Mouse (Mus musculus): Measurements from ENCODE around the gene Frat2.
"Not testable (repeated sequence)": the region's sequence is repeated elsewhere in the genome, so short reads cannot be mapped to it uniquely, and the experiment has no call there.

The Frat2 gene

GRCm38 (mm10) chr19:41847992-41848851 lies at the start of gene Frat2:
Gene Frat2 (minus strand): TSS chr19:41848132.
- in situ Hi-C loops (cut with MseI, MboI) = no loop called here

DNA sequence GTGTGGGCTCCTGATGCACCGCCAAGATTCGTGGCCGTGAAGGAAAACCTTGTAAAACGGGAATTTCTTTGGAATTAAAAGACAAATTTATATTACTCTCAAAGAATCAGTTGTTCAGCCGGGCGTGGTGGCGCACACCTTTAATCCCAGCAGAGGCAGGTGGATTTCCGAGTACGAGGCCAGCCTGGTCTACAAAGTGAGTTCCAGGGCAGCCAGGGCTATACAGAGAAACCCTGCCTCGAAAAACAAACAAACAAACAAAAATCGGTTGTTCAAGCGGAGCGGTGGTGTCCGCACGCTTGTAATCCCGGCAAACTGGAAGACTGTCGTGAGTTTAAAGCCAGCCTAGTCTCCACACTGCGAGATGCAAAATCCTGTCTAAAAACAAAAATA lies 48.4 kb upstream of the Frat2 start:
- in situ Hi-C loops (cut with MseI, MboI) = no loop called here

GRCm38 (mm10) chr19:41895460-41896318 lies 47.8 kb upstream of the Frat2 start, which contains the start of gene Rrp12:
Gene Rrp12 (minus strand): TSS chr19:41896173.
- in situ Hi-C loops (cut with MseI, MboI) = no loop called here

DNA sequence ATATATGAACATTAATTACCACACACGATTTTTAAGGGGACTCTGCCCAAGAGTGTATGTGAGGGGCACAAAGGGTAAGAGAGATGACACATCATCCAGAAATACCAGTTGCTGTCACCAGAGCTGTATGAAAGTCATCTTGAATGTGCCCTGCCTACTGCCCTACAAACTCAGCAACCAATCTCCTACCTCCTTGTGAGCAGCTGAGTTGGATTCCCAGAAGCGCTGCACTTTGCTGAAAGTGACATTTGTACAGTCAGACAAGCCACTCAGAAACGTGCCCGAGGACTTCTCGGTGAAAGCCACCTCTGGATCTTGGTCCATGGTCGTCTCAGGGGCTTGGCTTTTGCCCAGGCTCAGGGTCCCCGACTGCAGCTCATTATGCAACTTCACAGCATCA lies 47.0 kb upstream of the Frat2 start:
- in situ Hi-C loops (cut with MseI, MboI) = no loop called here

DNA sequence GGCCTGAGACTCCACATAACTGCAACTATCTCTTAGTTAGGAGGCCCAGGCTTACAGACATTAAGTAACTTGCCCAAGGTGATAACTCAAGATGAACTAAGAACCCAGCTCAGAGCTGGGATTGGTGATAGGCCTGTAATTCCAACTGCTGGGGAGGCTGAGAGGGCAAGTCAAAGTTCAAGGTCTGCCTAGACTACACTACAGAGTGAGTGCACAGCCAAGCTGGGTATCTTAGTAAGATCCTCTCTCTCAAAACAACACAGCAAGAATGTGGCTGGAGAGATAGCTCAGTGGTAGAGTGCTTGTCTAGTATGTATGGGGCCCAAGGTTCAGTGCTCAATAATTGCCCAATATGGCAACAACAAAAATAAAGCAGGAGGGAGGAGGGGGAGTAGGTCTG lies 40.3 kb upstream of the Frat2 start:
- in situ Hi-C loops (cut with MseI, MboI) = no loop called here

DNA sequence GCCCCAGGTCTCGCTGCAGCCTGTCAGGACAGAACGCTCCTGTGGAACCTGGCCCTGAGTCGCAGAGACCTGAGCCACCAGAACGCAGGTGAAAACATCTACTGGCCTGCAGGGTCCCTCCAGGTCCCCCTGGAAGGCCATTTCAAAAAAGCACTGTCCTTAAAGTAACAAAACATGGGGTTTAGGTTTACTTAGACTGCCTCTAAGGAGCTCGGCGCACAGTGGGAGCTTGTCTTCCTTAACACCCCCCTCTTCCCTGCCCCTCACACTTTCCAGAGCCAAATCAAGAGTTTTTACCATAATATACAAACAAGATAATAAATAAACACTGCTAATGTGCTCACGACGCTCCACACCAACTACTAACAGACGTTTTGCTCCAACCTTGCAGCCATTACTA lies 36.0 kb upstream of the Frat2 start:
- in situ Hi-C loops (cut with MseI, MboI) = no loop called here

- in situ Hi-C loops (cut with MseI, MboI) = no loop called here
Measured at GRCm38 (mm10) chr19:41881842-41882241, 33.9 kb upstream of the Frat2 start.

DNA sequence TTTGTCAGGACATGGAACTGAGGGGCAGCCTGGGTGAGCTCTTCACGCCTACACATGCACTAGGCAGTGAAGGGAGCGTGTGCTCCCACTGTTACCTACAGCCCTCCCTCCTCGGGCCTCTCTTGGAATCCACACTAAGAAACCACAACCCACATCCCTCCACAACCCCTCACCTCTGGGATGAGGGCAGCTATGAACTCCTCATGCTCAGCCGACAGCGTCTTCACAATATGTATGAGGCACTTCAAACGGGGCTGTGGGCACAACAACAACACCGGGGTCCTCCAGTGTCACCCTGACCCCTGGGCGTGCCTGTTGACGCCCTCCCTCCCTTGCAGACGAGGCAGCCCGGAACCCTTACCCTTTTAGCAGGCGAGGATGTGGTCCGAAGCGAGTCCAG lies 26.4 kb upstream of the Frat2 start:
- in situ Hi-C loops (cut with MseI, MboI) = no loop called here

- in situ Hi-C loops (cut with MseI, MboI) = no loop called here
Measured at GRCm38 (mm10) chr19:41872285-41872684, 24.4 kb upstream of the Frat2 start.

- in situ Hi-C loops (cut with MseI, MboI) = not testable (repeated sequence)
Measured at GRCm38 (mm10) chr19:41869946-41870345, 22.0 kb upstream of the Frat2 start.

- in situ Hi-C loops (cut with MseI, MboI) = no loop called here
Measured at GRCm38 (mm10) chr19:41869296-41869695, 21.4 kb upstream of the Frat2 start.

DNA sequence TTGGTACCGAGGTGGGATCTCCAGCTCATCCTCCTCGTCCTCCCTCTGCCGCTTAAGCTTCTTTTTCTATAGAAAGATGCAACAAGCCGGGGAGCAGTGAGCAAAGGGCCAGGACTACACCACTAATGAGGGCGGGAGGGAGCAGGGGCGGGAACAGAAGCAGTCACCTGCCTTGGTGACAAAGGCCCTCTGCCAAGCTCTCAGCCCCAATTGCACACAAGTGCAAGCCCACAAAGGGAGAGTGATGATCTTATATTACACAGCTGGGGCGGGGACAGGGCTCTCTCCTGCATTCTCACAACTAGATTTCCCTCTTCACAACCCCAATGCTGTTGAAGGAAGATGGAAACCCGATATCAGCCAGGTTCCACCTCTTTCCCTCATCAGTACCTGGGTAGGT lies 18.8 kb upstream of the Frat2 start:
- in situ Hi-C loops (cut with MseI, MboI) = no loop called here

- in situ Hi-C loops (cut with MseI, MboI) = no loop called here
Measured at GRCm38 (mm10) chr19:41857816-41858310, 9.9 kb upstream of the Frat2 start.

GRCm38 (mm10) chr19:41857086-41857762 lies 9.3 kb upstream of the Frat2 start:
- in situ Hi-C loops (cut with MseI, MboI) = no loop called here

GRCm38 (mm10) chr19:41852423-41852822 lies 4.5 kb upstream of the Frat2 start:
- in situ Hi-C loops (cut with MseI, MboI) = no loop called here

DNA sequence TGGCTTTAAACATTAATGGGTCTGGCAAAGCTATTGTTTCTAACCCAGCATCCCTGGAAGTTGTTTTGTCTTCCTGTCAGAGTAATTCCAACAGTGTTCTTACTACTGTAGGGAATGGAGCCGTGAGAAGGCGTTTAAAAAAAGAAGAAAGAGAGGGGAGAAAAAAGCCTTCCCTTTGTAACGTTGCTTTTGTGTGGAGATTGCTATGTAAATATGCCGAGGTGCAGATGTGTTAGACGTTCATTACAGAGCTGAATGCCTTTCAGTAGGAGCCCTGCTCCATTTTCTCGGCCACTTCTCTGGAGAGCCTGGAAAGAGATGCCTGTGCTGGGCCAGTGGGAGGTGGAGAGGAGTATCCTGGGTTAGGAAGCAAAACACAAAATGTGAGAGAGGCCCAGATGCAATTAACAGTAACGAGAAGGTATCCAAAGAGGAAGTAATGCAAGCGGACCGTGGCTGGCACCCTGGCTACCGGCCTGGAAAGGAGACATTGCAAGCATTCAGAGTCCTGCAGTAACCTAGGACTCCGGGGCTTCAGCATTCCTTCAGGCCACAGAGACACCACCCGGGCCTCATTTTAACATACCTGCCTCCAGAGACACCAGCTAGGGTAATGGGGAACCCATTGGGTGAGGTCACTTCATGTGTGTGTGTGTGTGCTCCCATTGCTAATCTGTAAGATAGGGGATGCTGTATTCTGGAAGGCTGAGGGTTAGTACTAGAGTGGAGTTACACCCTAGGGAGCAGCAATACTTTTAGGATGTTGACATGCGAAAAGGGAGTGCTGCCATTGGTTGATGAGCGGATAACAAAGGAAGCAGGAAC lies 3.0 kb upstream of the Frat2 start:
- in situ Hi-C loops (cut with MseI, MboI) = no loop called here

GRCm38 (mm10) chr19:41850021-41850718 lies 2.2 kb upstream of the Frat2 start:
- in situ Hi-C loops (cut with MseI, MboI) = no loop called here

GRCm38 (mm10) chr19:41847614-41847991 lies 329 bp downstream of the Frat2 start:
- in situ Hi-C loops (cut with MseI, MboI) = not testable (repeated sequence)

DNA sequence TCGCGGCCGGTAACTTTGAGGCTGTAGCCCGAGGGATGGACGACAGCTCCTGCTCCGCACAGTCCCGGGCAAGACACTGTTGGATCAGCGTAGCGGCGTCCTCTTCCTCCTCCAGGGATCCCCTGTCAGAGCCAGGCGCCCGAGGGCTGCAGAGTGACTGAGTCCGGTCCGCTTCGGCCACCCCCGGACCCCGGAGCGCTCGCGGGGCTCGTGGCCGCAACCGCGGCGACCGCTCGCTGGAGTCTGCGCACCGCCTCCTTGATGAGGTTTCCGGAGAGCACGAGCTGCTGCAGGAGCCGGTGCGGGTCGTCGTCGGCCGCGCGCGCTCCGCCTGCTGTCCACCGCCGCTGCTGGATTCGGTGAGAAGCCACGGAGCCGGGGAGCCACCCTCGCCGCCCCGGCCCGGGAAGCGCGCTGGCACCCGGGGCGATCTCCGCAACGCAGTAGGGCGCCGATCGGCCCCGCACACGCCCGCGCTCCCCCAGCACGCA lies 796 bp downstream of the Frat2 start:
- in situ Hi-C loops (cut with MseI, MboI) = no loop called here

DNA sequence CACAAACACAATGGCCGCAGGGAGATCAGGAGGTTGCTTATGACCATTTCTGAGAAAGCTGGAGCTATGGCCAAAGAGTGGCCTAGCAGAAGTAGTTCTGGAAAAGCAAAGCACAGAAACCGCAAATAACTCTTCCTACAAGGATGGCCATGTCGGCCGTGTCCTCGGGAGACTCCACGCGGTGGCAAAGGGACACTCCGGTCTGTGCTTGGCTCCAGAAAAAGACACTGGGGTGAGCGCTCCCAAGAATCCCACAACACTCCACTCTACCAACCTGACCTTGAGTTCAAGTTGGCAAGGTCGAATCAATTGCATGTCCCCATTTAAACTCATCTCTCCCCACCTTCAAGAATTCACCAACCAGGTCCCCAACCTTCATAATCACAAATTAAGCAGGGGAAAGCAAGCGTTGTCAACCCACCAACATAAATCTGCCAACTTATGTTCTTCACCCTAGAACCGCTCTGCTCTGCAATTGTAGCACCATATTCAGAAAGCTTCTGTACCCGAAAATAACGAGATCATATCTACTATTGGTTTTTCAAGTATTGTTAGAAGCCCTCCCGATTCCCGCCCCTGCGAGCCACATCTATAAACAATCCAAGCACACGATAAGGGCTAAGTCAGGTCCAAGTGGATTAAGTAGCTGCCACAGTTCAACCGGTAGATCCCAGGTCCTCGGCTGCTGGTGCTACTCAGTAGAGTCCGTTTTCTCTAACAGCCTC lies 1.4 kb downstream of the Frat2 start:
- in situ Hi-C loops (cut with MseI, MboI) = no loop called here

Data from mouse trophoblast stem cell (cell line).